Mouse (Mus musculus) spleen, adult 2 months (tissue): ENCODE results near the gene Ajm1.

Experiments used
- CTCF ChIP-seq: fragments of 200-500 bp; IDR thresholded peaks from 2 replicates; pipeline ENCODE4 v1.5.1; 2011; ENCODE audit warnings: mild to moderate bottlenecking, inconsistent platforms; ENCODE audit not compliant: insufficient read depth, insufficient read length, insufficient replicate concordance; ENCODE audit errors: extremely low read depth
- POLR2A ChIP-seq: fragments of 200-500 bp; IDR thresholded peaks from 2 replicates; pipeline ENCODE4 v1.6.1; 2011; ENCODE audit warnings: low read depth, low read length, inconsistent platforms

GRCm38 (mm10) chr2:25546811-25547491, 34.6 kb downstream of the Ajm1 start, which contains the start of gene Traf2:
- TF ChIP-seq POLR2A (peak; percentile 25), CTCF (no peak)
